Mouse (Mus musculus) heart, embryonic 10.5 days (tissue): ENCODE data around the gene AW551984. TPM values are rescaled to one million over a fixed set of nuclear protein-coding genes. Genes with fewer than 3 reads are reported as not detected.

Source experiments
- DNase-seq: peaks from one replicate; pipeline ENCODE4 v3.0.0-alpha.2; 2017; ENCODE audit warnings: low spot score
- H3K27ac ChIP-seq: fragments of 300-500 bp; sonication (generic); 2 replicates; pipeline ENCODE4 v1.5.1; 2016; ENCODE audit warnings: mild to moderate bottlenecking
- H3K27me3 ChIP-seq: fragments of 300-500 bp; sonication (generic); 2 replicates; pipeline ENCODE4 v1.6.1; 2016; ENCODE audit warnings: mild to moderate bottlenecking; ENCODE audit not compliant: poor library complexity, insufficient read depth, severe bottlenecking
- H3K36me3 ChIP-seq: fragments of 300-500 bp; sonication (generic); 2 replicates; pipeline ENCODE4 v1.6.1; 2016; ENCODE audit warnings: mild to moderate bottlenecking, moderate library complexity
- H3K4me1 ChIP-seq: fragments of 300-500 bp; sonication (generic); 2 replicates; pipeline ENCODE4 v1.6.1; 2016; ENCODE audit warnings: mild to moderate bottlenecking
- H3K4me3 ChIP-seq: fragments of 300-500 bp; sonication (generic); 2 replicates; pipeline ENCODE4 v1.5.1; 2016; ENCODE audit warnings: mild to moderate bottlenecking, moderate library complexity
- H3K9me3 ChIP-seq: fragments of 300-500 bp; sonication (generic); 2 replicates; pipeline ENCODE4 v1.6.1; 2016; ENCODE audit warnings: mild to moderate bottlenecking, moderate library complexity
- WGBS: fragments of 180-500 bp; shearing (Covaris S2); methylation state at CpG from one replicate; pipeline ENCODE4 v1.1.7; 2016; 5-methylcytosine and 5-hydroxymethylcytosine counted together
- polyA plus RNA-seq: library from polyadenylated mRNA; unstranded; fragments of >200 nt; fragmentation: Nextera tagmentation; extraction: Ambion mirVana; gene quantifications from 2 replicates; pipeline ENCODE4 v1.2.1, GENCODE M21; 2016

AW551984 gene
- polyA plus RNA-seq = 9.3 and 12.8 TPM in 2 replicates

- WGBS = under 1% methylated on average over 8 of the region's 8 CpGs
- Histone ChIP-seq H3K4me1 (no peaks in the 10 kb centered on the region), H3K27ac (0 out of 2 replicates have a peak within 1 kb of the TSS, but pooled peaks have one; percentile 16), H3K4me3 (peak within 1 kb of the TSS; percentile 63), H3K9me3 (no peaks in the 10 kb centered on the region), H3K27me3 (no peaks in the 10 kb centered on the region), H3K36me3 (no peaks in the 10 kb centered on the region)
- no peak for DNase-seq
These were observed at the start of gene AW551984 for GRCm38 (mm10) chr9:39603999-39604453. AW551984 (minus strand) TSS chr9:39604403.

DNA sequence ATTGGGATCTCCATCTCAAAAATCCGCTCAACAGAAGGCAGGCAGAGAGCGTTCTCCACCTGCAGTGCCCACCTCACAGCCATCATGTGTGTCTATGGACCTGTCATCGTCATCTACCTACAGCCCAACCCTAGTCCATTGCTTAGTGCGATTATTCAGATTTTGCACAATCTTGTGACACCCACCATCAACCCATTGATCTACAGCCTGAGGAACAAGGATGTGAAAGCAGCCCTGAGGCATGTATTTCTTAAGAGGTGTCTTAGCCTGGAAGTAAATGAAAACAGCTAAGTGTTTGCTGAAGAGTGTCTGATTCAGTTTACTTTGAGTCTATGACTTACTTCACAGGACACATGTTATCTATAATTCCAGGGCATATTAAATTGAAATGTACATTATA lies 43.2 kb upstream of the AW551984 start:
- WGBS = 81% methylated on average over 4 of the region's 4 CpGs
- Histone ChIP-seq H3K36me3 (no peaks in the 10 kb centered on the region), H3K4me1 (no peaks in the 10 kb centered on the region), H3K9me3 (no peaks in the 10 kb centered on the region), H3K27me3 (no peaks in the 10 kb centered on the region), H3K27ac (no peak overlapping the region), H3K4me3 (no peak overlapping the region)
- DNase-seq = no peak

GRCm38 (mm10) chr9:39644785-39645184 lies 40.6 kb upstream of the AW551984 start, which contains the start of gene Olfr961:
Olfr961 (plus strand) TSS chr9:39645085.
- Histone ChIP-seq H3K9me3 (no peaks in the 10 kb centered on the region), H3K36me3 (no peaks in the 10 kb centered on the region), H3K4me3 (no peak within 1 kb of the TSS), H3K27me3 (no peaks in the 10 kb centered on the region), H3K27ac (no peak within 1 kb of the TSS), H3K4me1 (no peaks in the 10 kb centered on the region)
- no peak for DNase-seq

GRCm38 (mm10) chr9:39633913-39634594 lies 29.9 kb upstream of the AW551984 start:
- H3K9me3 ChIP-seq = no peaks in the 10 kb centered on the region
- 35% methylated on average over 4 of the region's 4 CpGs for WGBS
- H3K27me3 ChIP-seq = no peaks in the 10 kb centered on the region
- no peak overlapping the region for H3K27ac ChIP-seq
- DNase-seq = no peak
- H3K36me3 ChIP-seq = no peaks in the 10 kb centered on the region
- H3K4me3 ChIP-seq = no peak overlapping the region
- no peaks in the 10 kb centered on the region for H3K4me1 ChIP-seq

DNA sequence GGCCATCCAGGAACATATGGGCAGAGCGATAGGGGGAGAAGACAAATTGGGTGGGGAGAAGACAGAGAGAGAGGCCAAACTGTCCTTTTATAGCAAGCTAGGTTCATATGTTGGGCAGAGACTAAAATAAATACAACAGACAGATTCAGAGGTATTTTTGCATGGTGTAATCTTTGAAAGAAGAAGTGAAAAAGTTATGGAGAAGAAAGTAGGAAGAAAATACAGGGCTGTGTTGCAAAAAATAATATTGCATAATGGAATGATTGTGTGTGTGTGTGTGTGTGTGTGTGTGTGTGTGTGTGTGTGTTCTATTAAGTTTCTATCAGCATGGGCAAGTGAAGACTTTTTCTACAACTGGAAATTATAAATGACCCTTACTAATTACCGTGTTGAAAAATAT lies 24.9 kb upstream of the AW551984 start:
- DNase-seq = no peak
- Histone ChIP-seq H3K36me3 (no peaks in the 10 kb centered on the region), H3K4me3 (no peak overlapping the region), H3K27me3 (no peaks in the 10 kb centered on the region), H3K9me3 (no peaks in the 10 kb centered on the region), H3K27ac (no peak overlapping the region), H3K4me1 (no peaks in the 10 kb centered on the region)
- WGBS = 71% methylated on average over 2 of the region's 2 CpGs

GRCm38 (mm10) chr9:39624711-39625110 lies 20.5 kb upstream of the AW551984 start:
- Histone ChIP-seq H3K27ac (no peak overlapping the region), H3K9me3 (no peaks in the 10 kb centered on the region), H3K4me1 (no peaks in the 10 kb centered on the region), H3K27me3 (no peaks in the 10 kb centered on the region), H3K36me3 (no peaks in the 10 kb centered on the region), H3K4me3 (no peak overlapping the region)
- WGBS = 62% methylated on average over 2 of the region's 2 CpGs
- no peak for DNase-seq

GRCm38 (mm10) chr9:39623783-39624182 lies 19.6 kb upstream of the AW551984 start:
- H3K36me3 ChIP-seq = no peaks in the 10 kb centered on the region

GRCm38 (mm10) chr9:39621073-39621472 lies 16.9 kb upstream of the AW551984 start, which contains the start of gene Olfr960:
Olfr960 (plus strand) TSS chr9:39621373.
- H3K4me3 ChIP-seq = no peak within 1 kb of the TSS
- H3K4me1 ChIP-seq = no peaks in the 10 kb centered on the region
- H3K27ac ChIP-seq = no peak within 1 kb of the TSS
- WGBS = 63% methylated on average over 1 of the region's 1 CpGs
- no peaks in the 10 kb centered on the region for H3K9me3 ChIP-seq
- H3K27me3 ChIP-seq = no peaks in the 10 kb centered on the region
- no peak for DNase-seq
- H3K36me3 ChIP-seq = no peaks in the 10 kb centered on the region

More at GRCm38 (mm10) chr9:39623783-39624182, 19.6 kb upstream of the AW551984 start:
- no peaks in the 10 kb centered on the region for H3K4me1 ChIP-seq
- H3K9me3 ChIP-seq = no peaks in the 10 kb centered on the region
- WGBS = 84% methylated on average over 3 of the region's 3 CpGs
- no peak overlapping the region for H3K27ac ChIP-seq
- no peak for DNase-seq
- H3K4me3 ChIP-seq = no peak overlapping the region
- no peaks in the 10 kb centered on the region for H3K27me3 ChIP-seq

DNA sequence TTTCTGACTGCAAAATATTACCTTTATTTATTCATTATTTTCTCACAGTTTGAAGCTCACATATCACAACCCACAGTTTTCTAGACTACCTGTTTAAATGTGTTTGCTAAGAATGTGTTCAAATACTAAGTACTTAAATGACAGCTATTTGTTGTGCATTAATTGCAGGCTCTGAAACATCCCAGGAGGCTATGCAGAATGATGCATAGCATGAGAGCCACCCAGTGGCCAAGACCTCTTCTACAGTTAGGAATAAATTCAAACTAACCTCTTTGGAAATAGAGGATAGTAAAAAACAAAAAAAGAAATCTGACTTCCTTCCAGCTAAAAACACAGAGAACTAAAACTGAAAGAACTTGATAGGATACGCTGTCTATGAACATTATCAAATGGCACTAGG lies 7.8 kb upstream of the AW551984 start:
- Histone ChIP-seq H3K9me3 (no peaks in the 10 kb centered on the region), H3K27me3 (no peaks in the 10 kb centered on the region), H3K4me1 (no peaks in the 10 kb centered on the region), H3K4me3 (no peak overlapping the region), H3K36me3 (no peaks in the 10 kb centered on the region), H3K27ac (no peak overlapping the region)
- WGBS = 46% methylated on average over 1 of the region's 1 CpGs
- no peak for DNase-seq

DNA sequence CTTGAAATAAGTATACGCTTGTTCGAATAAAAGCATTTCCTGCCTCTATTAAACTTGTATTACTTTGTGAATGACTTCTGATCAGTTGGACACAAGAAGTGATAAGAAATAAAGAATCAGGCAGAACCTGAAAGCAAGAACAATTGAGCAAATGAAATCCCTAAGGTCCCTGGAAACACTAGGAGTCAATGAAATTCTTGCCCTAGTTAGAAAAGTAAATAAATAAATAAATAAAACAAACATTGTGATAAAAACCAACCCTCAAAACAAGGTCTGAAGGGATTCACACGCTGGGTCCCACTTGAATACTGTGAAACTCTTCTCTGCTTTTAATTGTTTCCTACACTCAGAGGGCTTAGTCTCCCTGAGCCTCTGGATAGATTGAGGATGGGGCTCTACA lies 6.2 kb upstream of the AW551984 start, which contains the start of gene Olfr148:
Gene Olfr148 (plus strand): TSS at position 301 of the 400 bp plus-strand sequence.
- Histone ChIP-seq H3K9me3 (no peaks in the 10 kb centered on the region), H3K4me3 (no peak within 1 kb of the TSS), H3K36me3 (no peaks in the 10 kb centered on the region), H3K27me3 (no peaks in the 10 kb centered on the region), H3K4me1 (no peaks in the 10 kb centered on the region), H3K27ac (no peak within 1 kb of the TSS)
- no peak for DNase-seq
- WGBS = 65% methylated on average over 3 of the region's 3 CpGs

DNA sequence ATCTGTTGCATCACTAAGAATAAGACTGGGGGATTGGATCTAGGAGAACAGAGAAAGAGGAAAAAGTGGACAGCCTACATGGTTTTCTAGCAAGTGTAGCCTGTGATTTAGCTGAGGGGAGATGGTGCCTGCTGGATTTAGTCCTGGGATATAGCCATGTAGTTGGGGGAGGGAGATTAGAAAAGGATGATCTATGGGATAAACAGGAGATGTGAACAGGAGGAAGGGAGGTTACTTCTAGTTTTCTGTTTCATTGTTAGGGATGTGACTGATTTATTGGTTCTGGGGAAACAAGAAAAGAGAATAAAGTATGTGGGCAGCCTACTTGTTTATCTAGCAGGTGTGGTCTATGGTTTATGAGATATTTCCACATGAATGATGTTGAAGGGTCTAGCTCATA lies 4.3 kb upstream of the AW551984 start:
- no peaks in the 10 kb centered on the region for H3K36me3 ChIP-seq
- no peak overlapping the region for H3K4me3 ChIP-seq
- H3K27ac ChIP-seq = no peak overlapping the region
- H3K9me3 ChIP-seq = no peaks in the 10 kb centered on the region
- no peaks in the 10 kb centered on the region for H3K4me1 ChIP-seq
- H3K27me3 ChIP-seq = no peaks in the 10 kb centered on the region
- DNase-seq = no peak

GRCm38 (mm10) chr9:39603333-39603845 lies 814 bp downstream of the AW551984 start:
- H3K27ac ChIP-seq = no peak overlapping the region
- peak overlapping the region; percentile 63 for H3K4me3 ChIP-seq
- no peaks in the 10 kb centered on the region for H3K36me3 ChIP-seq
- H3K9me3 ChIP-seq = no peaks in the 10 kb centered on the region
- H3K4me1 ChIP-seq = no peaks in the 10 kb centered on the region
- under 1% methylated on average over 9 of the region's 9 CpGs for WGBS
- no peak for DNase-seq
- H3K27me3 ChIP-seq = no peaks in the 10 kb centered on the region

DNA sequence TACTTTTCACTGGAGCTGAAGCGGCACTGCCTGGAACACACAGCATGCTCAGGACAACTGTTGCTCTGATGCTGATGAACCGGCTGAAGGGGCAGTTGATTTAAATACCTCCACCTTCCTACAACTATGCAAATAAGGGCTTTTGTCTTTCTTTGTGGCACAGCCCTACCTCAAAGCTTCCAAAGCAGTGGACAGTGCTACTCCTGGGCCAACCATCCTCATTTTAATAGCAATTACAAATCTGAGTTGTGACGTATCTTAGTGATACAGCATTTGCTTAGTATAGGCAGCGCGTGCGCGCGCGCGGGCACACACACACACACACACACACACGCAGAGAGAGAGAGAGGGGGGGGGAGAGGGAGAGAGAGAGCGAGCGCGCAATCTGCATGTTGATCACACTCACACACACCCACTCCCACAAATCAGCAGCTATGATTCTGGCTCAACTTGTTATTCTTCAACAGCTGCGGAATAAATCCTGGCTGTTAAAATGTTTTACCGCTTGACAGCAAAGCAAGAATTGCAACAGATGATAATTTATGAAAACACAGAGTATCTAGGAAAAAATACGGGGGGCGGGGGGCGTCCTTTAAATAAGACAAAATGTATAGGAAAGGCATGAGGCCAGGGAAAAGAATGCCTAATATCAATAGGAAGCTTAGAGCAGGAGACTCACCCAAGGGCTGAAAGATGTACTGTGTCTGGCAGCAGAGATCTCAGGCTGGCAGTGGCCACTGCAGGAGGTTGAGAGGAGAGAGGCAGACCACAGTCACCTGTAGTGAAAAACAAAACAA lies 1.5 kb downstream of the AW551984 start:
- Histone ChIP-seq H3K9me3 (no peaks in the 10 kb centered on the region), H3K36me3 (no peaks in the 10 kb centered on the region), H3K4me3 (peak overlapping the region; percentile 63), H3K27me3 (no peaks in the 10 kb centered on the region), H3K27ac (no peak overlapping the region), H3K4me1 (no peaks in the 10 kb centered on the region)
- under 1% methylated on average over 19 of the region's 19 CpGs for WGBS
- DNase-seq = no peak
